Mouse (Mus musculus): ENCODE results near the gene Cdca3.

The Cdca3 gene

GRCm38 (mm10) chr6:124831649-124832048 lies 2.3 kb downstream of the Cdca3 start:
- DNase-seq (ENCODE audit: low spot score in 2 of 2): no peak

- DNase-seq (ENCODE audit: low spot score in 2 of 2): no peak
Measured at GRCm38 (mm10) chr6:124834512-124835081, 5.2 kb downstream of the Cdca3 start.

- DNase-seq (ENCODE audit: low spot score in 2 of 2): no peak
Measured at GRCm38 (mm10) chr6:124835531-124835930, 6.2 kb downstream of the Cdca3 start.

DNA sequence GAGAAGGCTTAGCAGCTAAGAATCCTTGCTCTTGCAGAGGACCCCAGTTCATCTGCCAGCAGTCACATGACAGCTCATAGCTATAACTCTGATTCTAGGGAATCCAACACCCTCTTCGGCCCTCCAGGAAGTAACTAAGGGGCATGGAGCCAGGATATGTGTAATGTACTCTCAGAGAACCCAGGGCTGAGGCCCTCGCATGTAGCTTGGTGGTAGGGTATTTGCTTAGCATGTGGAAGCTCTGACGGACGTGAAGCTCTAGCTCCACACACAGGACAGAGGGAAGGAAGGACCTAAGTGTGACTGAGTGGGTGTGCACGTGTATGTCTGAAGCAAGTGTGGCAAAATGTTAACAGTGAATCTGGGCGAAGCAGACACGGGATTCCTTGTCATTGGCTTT lies 7.1 kb downstream of the Cdca3 start:
- no peak for DNase-seq (ENCODE audit: low spot score in 2 of 2)

- DNase-seq (ENCODE audit: low spot score in 2 of 2): no peak
Measured at GRCm38 (mm10) chr6:124839805-124840204, 10.5 kb downstream of the Cdca3 start.

DNA sequence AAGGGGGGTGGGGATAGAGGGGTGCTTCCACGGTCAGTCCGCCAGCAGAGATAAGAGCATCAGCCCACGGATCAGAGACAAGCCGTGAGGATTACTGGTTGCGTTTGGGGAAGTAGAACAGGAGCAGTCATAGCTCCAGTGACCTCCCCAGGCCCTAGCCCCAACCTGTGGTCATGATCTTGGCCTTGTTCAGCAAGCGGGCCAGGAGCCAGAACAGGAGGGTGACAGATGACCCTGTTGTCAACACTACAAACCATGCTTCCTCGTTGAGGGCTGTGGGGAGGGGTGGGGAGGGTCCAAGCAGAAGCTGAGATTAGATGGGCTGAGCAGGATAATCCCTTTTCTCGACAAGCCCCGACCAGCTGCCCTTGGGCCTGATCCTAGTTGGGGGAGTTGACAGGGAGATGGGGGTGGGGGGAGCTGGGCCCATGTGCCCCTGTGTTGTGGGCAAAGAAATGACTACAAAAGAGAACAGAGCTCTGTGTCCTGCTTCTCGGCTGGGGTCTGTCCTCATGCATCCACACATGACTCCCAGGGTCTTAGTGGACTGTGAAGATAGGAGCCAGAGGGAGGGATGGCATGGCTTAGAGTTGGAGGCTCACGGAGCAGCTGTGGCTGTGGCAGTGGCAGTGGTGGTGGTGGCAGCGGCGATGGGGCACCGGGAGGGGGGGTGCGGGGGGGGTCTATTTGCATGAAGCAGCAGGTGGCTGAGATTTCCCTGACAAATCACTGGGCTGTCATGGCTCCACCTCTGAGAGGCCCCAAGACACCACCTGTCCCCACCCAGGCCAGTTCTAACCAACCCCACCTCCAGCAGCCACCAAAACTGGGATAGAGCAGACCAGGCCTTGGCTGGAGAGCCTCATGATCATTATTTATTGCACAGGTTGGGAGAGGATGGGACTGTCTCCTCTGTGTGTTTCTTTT lies 11.2 kb downstream of the Cdca3 start, which contains the start of gene Gnb3:
Gene Gnb3, minus strand, starts transcription at position 35 of the 927 bp plus-strand sequence.
- DNase-seq (ENCODE audit: low spot score in 2 of 2): no peak

GRCm38 (mm10) chr6:124847305-124847704 lies 18.0 kb downstream of the Cdca3 start:
- peak; percentile 84 to 86 for DNase-seq (ENCODE audit: low spot score in 2 of 2)

DNA sequence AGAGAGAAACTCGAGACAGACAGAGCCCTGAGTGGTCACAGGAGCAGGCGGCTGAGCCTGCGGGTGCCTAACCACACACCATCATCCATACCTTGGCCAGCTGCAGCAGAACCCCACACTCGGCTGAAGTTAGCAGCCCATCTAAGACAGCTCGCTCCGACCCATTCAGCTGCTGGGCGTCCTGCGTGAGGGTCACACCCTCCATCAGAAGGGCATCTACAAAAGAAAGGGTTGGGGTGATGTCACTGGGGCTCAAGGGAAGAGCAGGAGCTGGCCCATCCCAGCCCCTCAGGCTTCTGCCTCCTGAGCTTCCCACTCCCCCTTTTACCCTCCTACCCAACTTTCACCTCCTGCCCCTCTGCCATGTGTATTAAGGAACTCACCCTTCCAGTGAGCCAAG lies 21.2 kb downstream of the Cdca3 start:
- no peak for DNase-seq (ENCODE audit: low spot score in 2 of 2)

DNA sequence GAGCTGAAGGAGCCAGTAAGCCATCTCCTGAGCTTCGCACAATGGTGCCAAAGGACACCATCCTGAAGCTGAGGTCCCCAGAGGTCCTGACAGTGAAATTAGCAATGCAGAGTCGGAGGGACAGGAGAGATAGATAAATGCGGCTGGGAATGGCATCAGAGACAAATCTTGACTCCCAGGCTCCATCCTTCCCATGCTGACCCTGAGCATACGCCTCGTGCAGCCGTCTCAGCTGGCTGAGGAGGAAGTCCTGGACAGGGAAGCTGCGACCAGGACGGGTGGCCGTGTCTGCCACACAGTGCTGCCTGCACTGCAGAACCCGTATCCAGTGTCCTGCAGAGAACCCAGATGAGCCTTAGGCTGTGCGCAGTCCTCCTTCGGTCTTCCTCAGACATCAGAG lies 25.3 kb downstream of the Cdca3 start:
- DNase-seq (ENCODE audit: low spot score in 2 of 2): no peak

- peak in 1 of 2 experiments; percentile 55 for DNase-seq (ENCODE audit: low spot score in 2 of 2)
Measured at GRCm38 (mm10) chr6:124856321-124856720, 27.0 kb downstream of the Cdca3 start.

- DNase-seq (ENCODE audit: low spot score in 2 of 2): peak; percentile 74 to 78
Measured at GRCm38 (mm10) chr6:124856916-124857839, 27.8 kb downstream of the Cdca3 start, which contains the start of gene P3h3. Gene P3h3 (minus strand): TSS chr6:124857752.

DNA sequence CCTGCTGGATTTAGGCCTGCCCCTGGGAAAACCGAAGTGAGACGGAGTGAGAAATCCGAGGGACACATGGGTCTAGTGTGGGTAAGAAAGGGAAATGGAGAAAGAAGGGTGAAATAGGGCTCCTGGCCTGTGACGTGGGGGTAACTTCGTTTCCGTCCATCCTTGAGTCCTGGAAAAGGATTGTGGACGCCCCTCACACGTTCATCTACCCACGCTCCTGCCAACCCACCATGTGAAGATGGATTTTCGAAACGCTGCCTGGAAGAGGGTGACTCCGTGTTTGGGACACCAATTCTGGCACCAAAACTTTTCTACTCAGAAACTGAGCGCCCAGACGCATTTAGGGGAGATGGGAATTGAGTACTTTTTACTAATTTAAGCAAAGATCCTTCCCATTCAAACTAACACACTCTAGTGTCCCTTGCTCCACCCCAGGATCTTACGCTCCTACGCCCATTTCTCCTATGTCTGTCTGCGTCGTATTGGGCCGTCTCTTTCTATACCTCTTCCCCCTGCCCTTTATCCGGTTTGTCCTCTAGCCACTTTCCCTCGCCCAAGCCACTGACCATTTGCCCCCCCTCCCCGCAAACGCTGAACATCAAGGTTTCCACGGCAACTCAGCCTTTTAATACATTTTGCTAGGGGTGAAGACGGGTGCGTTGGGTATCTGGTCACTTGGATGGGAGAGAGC lies 28.6 kb downstream of the Cdca3 start:
- no peak for DNase-seq (ENCODE audit: low spot score in 2 of 2)

DNA sequence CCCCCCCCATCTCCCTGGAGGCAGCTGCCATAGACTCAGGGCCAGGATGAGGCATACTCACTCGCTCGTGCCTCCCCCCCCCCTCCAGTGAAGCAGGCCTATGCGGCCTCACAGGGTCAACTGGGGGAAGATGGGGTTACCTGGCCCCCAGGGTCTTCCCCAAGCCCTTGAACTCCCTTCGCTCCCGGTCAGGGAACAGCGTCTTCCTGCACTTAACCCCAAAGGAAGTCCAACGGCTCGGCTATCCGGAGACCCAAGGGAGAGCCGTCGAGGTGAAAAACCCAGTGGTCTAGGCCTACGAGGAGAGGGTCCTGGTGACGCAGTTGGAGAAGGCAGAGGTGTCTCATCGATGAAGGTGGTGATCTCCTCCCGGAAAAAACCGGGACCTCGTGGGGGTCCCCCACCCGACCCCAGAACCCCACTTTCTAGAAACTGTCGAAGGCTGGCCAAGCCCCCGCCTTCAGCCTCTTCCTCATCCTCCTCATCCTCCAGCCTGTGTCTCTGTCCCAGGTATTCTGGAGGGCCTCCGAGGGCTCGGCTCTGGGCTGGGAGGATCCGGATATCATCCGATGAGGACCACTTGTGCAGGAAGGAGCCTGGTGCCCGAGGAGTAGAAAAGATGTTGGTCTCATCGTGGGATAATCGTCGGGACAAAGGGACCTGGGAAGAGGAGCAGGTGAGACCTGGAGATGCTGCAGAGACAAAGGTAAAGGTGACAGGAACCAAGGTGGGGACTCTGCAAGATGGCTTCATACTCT lies 29.4 kb downstream of the Cdca3 start:
- DNase-seq (ENCODE audit: low spot score in 2 of 2): no peak

DNA sequence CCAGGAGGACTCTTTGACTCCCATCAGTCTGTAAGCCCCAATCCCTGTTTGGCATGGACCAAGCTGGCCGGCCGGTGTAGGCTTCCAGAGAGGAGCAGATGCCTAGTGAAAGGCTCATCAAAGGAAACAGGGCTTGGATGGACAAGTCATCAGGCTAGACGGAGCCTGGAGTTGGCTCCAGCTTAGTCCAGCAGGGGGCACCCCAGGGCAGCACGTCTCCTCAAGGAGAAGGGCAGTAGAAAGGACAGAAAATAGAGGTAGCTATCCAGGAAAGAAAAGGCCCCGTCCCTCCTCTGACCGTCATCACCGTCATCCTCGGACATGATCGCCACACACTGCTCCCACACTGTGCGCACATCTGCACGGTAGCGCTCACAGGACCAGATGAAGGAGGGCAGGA lies 30.4 kb downstream of the Cdca3 start:
- DNase-seq (ENCODE audit: low spot score in 2 of 2): peak; percentile 75 to 79

- no peak for DNase-seq (ENCODE audit: low spot score in 2 of 2)
Measured at GRCm38 (mm10) chr6:124860511-124860910, 31.2 kb downstream of the Cdca3 start.

- no peak for DNase-seq (ENCODE audit: low spot score in 2 of 2)
Measured at GRCm38 (mm10) chr6:124861266-124861665, 31.9 kb downstream of the Cdca3 start.

- no peak for DNase-seq (ENCODE audit: low spot score in 2 of 2)
Measured at GRCm38 (mm10) chr6:124861802-124862201, 32.5 kb downstream of the Cdca3 start.

GRCm38 (mm10) chr6:124862406-124863124 lies 33.2 kb downstream of the Cdca3 start:
- DNase-seq (ENCODE audit: low spot score in 2 of 2): peak in 1 of 2 experiments; percentile 23

GRCm38 (mm10) chr6:124863125-124863657 lies 33.8 kb downstream of the Cdca3 start:
- no peak for DNase-seq (ENCODE audit: low spot score in 2 of 2)
